Mouse (Mus musculus) E14TG2a.4 (cell line): Measurements from ENCODE around the gene H2-M5.

ENCODE experiments used
- CTCF ChIP-seq: conservative IDR thresholded peaks from 2 replicates; pipeline ENCODE4 v1.5.1; 2014; ENCODE audit warnings: low read length
- NANOG ChIP-seq: IDR thresholded peaks from 2 replicates; pipeline ENCODE4 v1.6.1; 2014; ENCODE audit warnings: borderline replicate concordance, low read length, mixed read lengths
- POU5F1 ChIP-seq: IDR thresholded peaks from 2 replicates; pipeline ENCODE4 v1.6.1; 2014; ENCODE audit warnings: low read length, borderline replicate concordance

DNA sequence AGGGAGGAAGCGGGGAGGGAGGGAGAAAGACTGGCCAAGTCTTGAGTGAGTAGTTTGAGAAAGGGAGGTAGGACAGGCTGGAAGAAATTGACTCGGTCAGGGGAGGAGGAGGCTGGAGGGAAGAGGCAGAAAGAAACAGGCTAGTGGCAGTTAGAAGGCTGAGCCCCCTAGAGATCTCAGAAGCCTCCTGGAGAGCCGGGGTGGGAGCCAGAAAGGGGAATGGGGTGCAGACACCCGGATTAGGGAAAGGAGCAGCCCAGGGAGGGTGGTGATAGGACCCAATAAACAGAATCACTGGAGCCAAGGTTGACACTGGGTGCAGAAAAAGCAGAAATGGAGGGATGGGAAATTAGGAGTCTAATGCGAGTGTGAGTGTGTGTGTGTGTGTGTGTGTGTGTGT lies 45.6 kb downstream of the H2-M5 start:
- no peak for TF ChIP-seq CTCF
- TF ChIP-seq POU5F1: no peak
- no peak for TF ChIP-seq NANOG
